Mouse (Mus musculus) lung, postnatal 4 days (tissue): Measurements from ENCODE around the gene Fer1l5.

ENCODE experiments used
- DNase-seq, 2 experiments: peaks; one replicate each; pipeline ENCODE4 v3.0.0; 2021

The Fer1l5 gene

DNA sequence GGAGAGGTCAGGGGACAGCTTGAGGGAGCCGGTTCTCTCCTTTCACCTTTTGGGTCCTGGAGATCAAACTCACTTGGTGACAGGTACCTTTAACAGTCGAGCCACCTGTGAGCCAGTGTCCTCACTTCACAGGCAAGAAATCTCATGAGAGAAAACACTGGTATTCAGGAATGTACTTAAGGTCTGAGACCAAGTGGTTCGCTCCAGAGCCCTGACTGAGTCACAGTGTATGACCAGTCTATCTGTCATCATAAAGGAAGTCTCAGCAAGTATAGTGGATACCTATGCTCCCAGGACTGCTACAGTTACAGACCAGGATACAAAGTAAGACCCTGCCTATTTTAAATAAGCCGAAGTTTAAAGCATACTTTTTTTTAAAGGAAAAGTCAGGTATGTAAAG, 60.9 kb downstream of the Fer1l5 start:
- no peak for DNase-seq

DNA sequence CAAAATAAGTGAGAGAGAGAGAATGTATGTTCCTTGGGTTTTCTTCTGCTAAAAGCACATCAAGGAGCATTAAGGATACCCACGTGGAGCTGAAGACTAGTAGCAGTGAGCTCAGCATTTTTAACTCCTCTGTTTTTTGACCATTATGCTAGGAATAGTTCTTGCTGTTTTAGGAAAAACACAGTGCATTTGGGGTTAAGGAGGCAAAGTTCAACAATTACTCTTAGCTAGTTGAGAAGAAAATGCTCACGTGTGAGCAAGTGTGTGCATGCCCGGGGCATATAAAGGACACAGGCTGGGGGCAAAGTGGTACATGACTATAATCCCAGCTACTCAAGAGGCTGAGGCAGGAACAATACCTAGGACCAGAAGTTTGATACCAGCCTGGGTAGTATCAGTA, 61.5 kb downstream of the Fer1l5 start:
- no peak for DNase-seq

DNA sequence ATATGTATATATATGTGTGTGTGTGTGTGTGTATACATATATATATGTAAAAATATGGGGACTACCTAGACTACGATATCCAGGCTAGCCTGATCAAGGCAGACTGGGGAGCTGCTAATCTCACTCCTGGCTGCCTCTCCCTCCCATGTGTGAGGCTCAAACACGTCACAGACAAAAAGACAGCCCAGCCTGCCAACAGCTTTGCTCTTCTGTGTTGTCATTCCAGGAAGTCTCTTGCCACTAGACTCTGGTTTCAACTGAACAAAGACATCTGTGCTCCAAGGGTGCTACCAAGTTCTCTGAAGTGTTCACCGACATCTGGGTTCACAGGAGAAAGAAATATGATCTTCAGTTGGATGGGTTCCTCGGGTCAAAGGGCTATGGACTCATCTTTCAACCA, 63.0 kb downstream of the Fer1l5 start:
- no peak for DNase-seq

GRCm38 (mm10) chr1:36436515-36436914, 64.4 kb downstream of the Fer1l5 start:
- DNase-seq: no peak

GRCm38 (mm10) chr1:36437223-36437622, 65.1 kb downstream of the Fer1l5 start:
- DNase-seq: no peak

GRCm38 (mm10) chr1:36441101-36441500, 69.0 kb downstream of the Fer1l5 start:
- DNase-seq: peak in 1 of 2 experiments; percentile 16

- DNase-seq: peak; percentile 97
Measured at GRCm38 (mm10) chr1:36444471-36445464, 72.7 kb downstream of the Fer1l5 start, which contains the start of gene Lman2l. Gene Lman2l (minus strand): TSS chr1:36445271.

DNA sequence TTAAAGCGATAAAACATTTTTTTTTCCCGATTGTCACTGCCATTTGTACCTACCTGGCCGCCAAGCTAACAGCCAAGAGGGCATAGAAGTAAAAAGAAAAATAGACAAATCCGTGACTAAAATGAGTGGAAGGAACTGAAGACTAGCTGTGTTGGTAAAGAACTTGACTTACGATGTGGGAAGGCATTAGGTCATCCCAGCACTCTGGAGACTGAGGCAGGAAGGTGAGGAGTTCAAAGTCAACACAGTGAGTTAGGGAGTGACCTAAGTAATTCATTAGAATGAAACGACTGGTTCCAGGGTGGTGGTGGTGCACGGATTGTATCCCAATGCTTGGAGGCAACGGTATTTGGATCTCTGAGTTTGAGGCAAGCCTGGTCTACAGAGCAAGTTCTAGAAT, 73.4 kb downstream of the Fer1l5 start:
- no peak for DNase-seq

- no peak for DNase-seq
Measured at GRCm38 (mm10) chr1:36446106-36446824, 74.2 kb downstream of the Fer1l5 start.

DNA sequence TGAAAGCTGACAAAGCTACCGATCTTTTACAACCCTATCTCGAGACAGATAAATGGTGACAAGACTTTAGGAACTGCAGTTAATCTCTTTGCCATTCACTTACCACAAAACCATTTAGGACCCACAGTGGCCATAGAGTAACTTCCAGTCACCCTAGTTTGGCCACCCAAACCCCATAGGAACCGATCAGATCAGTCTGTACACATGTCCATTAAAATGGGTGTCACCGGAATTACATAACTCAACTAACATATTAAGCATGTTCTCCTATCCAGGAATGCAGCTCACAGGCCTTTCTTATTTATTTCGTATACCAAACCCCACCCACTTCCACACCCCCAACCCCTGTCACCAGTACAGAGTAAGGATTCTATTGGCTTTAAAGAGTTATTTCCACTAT, 74.8 kb downstream of the Fer1l5 start:
- no peak for DNase-seq

DNA sequence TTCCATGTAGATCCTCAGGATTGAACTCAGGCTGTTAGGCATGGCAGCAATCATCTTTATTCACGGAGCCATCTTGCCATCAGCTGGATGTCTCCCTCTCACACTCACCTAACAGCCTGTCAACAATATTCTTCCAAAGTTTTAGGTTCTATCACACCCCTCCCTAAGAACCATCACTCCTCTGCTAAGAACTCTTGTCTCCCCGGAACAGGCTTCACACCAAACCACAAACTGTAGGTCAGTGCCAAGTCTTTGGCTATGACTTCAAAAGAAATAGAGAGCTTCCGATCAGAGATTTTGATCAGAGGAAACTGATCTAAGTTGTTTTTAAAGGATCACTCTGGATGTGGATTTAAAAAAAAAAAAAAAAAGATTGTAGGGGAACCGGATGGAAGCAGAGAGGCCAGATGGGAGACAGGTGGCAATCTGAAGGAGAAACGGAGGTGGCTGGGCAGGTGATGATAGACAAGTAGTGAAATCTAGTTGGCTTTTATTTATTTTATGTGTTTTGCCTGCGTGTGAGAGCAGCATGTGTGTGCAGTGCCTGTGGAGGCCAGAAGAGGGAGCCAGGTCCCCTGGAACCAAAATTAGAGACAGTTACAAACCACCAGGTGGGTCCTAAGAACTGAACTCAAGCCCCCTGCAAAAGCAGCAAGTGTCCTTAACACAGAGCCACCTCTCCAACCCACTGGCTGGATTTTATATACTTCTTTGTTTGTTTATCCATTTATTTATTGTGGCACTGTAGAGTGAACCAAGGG, 82.1 kb downstream of the Fer1l5 start:
- no peak for DNase-seq

- DNase-seq: no peak
Measured at GRCm38 (mm10) chr1:36457388-36458014, 85.4 kb downstream of the Fer1l5 start.

DNA sequence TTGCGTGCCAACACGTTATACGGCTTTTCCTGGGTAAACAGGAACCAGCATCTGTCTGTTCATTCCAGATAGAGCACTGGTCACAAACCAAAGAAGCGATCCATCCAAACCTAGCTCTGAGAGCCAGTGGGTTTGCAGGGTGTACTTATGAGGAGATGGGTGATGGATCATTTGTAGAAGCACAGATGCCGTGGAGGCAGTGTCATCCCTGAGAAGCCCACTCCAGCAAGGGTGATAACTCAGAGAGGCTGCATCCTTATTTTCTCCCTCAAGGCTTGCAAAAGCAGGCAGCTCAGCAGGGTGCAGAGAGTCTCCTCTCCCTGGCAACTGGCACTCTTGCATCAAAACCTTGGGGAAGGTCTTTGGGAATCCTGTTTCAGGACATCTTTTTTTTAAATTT, 86.1 kb downstream of the Fer1l5 start:
- DNase-seq: no peak

- DNase-seq: no peak
Measured at GRCm38 (mm10) chr1:36461829-36462228, 89.7 kb downstream of the Fer1l5 start.

- no peak for DNase-seq
Measured at GRCm38 (mm10) chr1:36465641-36466160, 93.6 kb downstream of the Fer1l5 start.

- no peak for DNase-seq
Measured at GRCm38 (mm10) chr1:36467446-36467845, 95.4 kb downstream of the Fer1l5 start.

GRCm38 (mm10) chr1:36469811-36470444, 97.8 kb downstream of the Fer1l5 start:
- DNase-seq: no peak

GRCm38 (mm10) chr1:36471181-36472105, 99.4 kb downstream of the Fer1l5 start, which contains the start of gene Cnnm4:
Gene Cnnm4 (plus strand): TSS chr1:36471620.
- peak; percentile 91 to 95 for DNase-seq
